Mouse (Mus musculus) fat pad, adult 2 months (tissue): ENCODE measurements around the gene Galnt17.

Experiments used
- DNase-seq: peaks from one replicate; pipeline ENCODE4 v3.0.0-alpha.2; 2011; ENCODE audit warnings: low read depth, low spot score; ENCODE audit errors: extremely low read depth

Galnt17 gene

DNA sequence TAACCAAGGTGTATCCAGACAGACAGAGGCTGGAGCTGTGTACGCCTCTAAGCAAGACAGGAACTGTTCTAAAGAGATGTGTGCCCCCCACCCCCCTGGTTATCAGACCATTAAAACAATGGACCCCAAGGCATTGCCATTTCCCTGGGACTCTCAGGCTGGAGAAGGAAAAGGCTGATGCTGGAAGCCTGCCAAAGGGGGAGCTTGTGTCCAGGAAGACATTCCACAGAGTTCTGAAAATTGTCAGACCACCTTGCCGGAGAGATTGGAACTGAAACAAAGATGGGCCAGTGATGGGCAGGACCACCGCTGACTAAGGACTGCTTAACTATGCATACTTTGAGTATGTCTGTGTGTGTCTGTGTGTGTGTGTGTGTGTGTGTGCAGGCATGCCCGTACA lies 458.7 kb downstream of the Galnt17 start:
- DNase-seq: no peak

DNA sequence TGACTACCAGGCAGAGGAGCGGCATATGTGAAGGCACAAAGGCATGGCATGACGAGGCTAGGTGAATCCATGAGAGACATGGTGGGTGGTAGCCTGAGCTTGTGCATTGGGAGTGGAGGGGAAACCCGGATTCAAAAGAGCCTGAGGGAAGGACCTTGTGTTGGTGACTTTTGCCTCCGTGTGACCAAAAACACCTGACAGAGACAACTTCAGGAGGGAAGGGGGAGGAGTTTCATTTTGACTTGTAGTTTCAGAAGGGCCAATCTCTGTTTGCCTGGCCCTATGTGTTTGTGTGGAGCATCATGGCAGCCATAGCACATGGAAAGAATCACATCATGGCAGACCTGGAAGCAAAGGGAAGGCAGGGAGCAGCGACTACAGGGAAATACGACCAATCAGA lies 459.7 kb downstream of the Galnt17 start:
- no peak for DNase-seq

DNA sequence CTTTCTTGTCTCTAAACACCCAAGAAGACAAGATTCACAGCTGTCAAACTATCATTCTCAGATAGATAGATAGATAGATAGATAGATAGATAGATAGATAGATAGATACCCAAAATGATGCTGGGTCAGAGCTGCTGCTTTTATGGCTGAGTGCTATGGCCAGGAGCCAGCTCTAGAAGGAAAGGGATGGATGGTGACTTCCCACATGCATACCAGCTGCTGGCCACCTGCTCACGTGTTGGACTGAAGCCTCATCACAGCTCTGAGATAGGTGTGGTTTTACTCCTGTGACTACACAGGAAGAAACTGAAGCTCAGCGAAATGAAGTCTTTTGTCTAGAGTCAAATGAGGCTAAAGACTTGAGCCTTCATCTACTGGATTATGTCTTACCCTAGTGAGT lies 482.5 kb downstream of the Galnt17 start:
- DNase-seq: no peak
